Mouse (Mus musculus) MEL (cell line): ENCODE data around the gene Gpr18. TPM values are rescaled to one million over a fixed set of nuclear protein-coding genes. Genes with fewer than 3 reads are reported as not detected.

ENCODE experiments used
- DNase-seq: peaks from one replicate; pipeline ENCODE4 v3.0.0; 2011; ENCODE audit warnings: low read depth, low spot score
- H3K27ac ChIP-seq: 2 replicates; pipeline ENCODE4 v1.5.1; 2012; ENCODE audit warnings: low read depth, mild to moderate bottlenecking, control low read depth, low read length, moderate library complexity; ENCODE audit not compliant: control insufficient read depth
- H3K27me3 ChIP-seq, 2 experiments: fragments of 150-350 bp in 1 of 2; sonication (generic) in 1 of 2; 2 replicates each; pipeline ENCODE4 v1.6.1; 2012; ENCODE audit warnings: low read length in 2 of 2, mild to moderate bottlenecking in 2 of 2, improper control_type of control experiment in 1 of 2, moderate library complexity in 1 of 2; ENCODE audit not compliant: insufficient read depth in 2 of 2, control insufficient read depth in 1 of 2
- H3K36me3 ChIP-seq, 2 experiments: 2 replicates each; pipeline ENCODE4 v1.6.1; 2012 to 2014; ENCODE audit warnings: low read length in 2 of 2, improper control_type of control experiment in 1 of 2, inconsistent platforms in 1 of 2, mild to moderate bottlenecking in 1 of 2; ENCODE audit not compliant: insufficient read depth in 2 of 2, control insufficient read depth in 1 of 2
- H3K4me1 ChIP-seq, 2 experiments: fragments of 150-350 bp in 1 of 2; sonication (generic) in 1 of 2; 2 replicates each; pipeline ENCODE4 v1.6.1; 2012; ENCODE audit warnings: low read length in 2 of 2, improper control_type of control experiment in 1 of 2, mild to moderate bottlenecking in 1 of 2; ENCODE audit not compliant: insufficient read depth in 2 of 2, control insufficient read depth in 1 of 2
- H3K4me3 ChIP-seq, 2 experiments: fragments of 150-350 bp in 1 of 2; sonication (generic) in 1 of 2; 2 replicates each; pipeline ENCODE4 v1.5.1; 2012; ENCODE audit warnings: low read depth in 2 of 2, low read length in 2 of 2, mild to moderate bottlenecking in 2 of 2, moderate library complexity in 2 of 2, control low read depth in 1 of 2, improper control_type of control experiment in 1 of 2; ENCODE audit not compliant: control insufficient read depth in 1 of 2, insufficient read depth in 1 of 2
- H3K79me2 ChIP-seq: 2 replicates; pipeline ENCODE4 v1.6.1; 2012; ENCODE audit warnings: mild to moderate bottlenecking, low read length, moderate library complexity; ENCODE audit not compliant: control insufficient read depth, poor library complexity, insufficient read depth
- H3K9ac ChIP-seq: 2 replicates; pipeline ENCODE4 v1.6.1; 2012; ENCODE audit warnings: low read depth, mild to moderate bottlenecking, control low read depth, low read length, moderate library complexity; ENCODE audit not compliant: control insufficient read depth, poor library complexity, severe bottlenecking
- H3K9me3 ChIP-seq: fragments of 150-350 bp; sonication (generic); replicated peaks from 2 replicates; pipeline ENCODE4 v1.6.1; 2012; ENCODE audit warnings: mild to moderate bottlenecking, low read length, improper control_type of control experiment, moderate library complexity; ENCODE audit not compliant: insufficient read depth
- BHLHE40 ChIP-seq: IDR thresholded peaks from 2 replicates; pipeline ENCODE4 v1.6.1; 2012; ENCODE audit warnings: low read depth, mild to moderate bottlenecking, inconsistent platforms, low read length, improper control_type of control experiment, borderline replicate concordance
- CHD1 ChIP-seq: IDR thresholded peaks from 2 replicates; pipeline ENCODE4 v1.6.1; 2012; ENCODE audit warnings: low read depth, mild to moderate bottlenecking, inconsistent platforms, low read length, improper control_type of control experiment
- CHD2 ChIP-seq: IDR thresholded peaks from 2 replicates; pipeline ENCODE4 v1.6.1; 2011; ENCODE audit warnings: low read length, improper control_type of control experiment
- CTCF ChIP-seq, 3 experiments: IDR thresholded peaks in 2 of 3; conservative IDR thresholded peaks in 1 of 3; 2 replicates each; pipeline ENCODE4 v1.5.1; 2011 to 2012; ENCODE audit warnings: low read length in 3 of 3, low read depth in 2 of 3, mild to moderate bottlenecking in 2 of 3, improper control_type of control experiment in 1 of 3, inconsistent platforms in 1 of 3, mixed read lengths in 1 of 3, moderate library complexity in 1 of 3; ENCODE audit not compliant: control insufficient read depth in 1 of 3, insufficient read depth in 1 of 3, poor library complexity in 1 of 3, severe bottlenecking in 1 of 3
- E2F4 ChIP-seq: IDR thresholded peaks from 2 replicates; pipeline ENCODE4 v1.6.1; 2011; ENCODE audit warnings: low read depth, low read length, improper control_type of control experiment, borderline replicate concordance
- ELF1 ChIP-seq: IDR thresholded peaks from 2 replicates; pipeline ENCODE4 v1.6.1; 2014; ENCODE audit warnings: low read depth, mild to moderate bottlenecking, inconsistent platforms, low read length, improper control_type of control experiment, moderate library complexity
- EP300 ChIP-seq, 2 experiments: IDR thresholded peaks; 2 replicates each; pipeline ENCODE4 v1.6.1; 2011; ENCODE audit warnings: improper control_type of control experiment in 2 of 2, low read length in 2 of 2, low read depth in 1 of 2, mild to moderate bottlenecking in 1 of 2
- ETS1 ChIP-seq: IDR thresholded peaks from 2 replicates; pipeline ENCODE4 v1.6.1; 2012; ENCODE audit warnings: low read depth, mild to moderate bottlenecking, inconsistent platforms, low read length, improper control_type of control experiment, moderate library complexity
- GABPA ChIP-seq: IDR thresholded peaks from 2 replicates; pipeline ENCODE4 v1.6.1; 2012; ENCODE audit warnings: low read depth, mild to moderate bottlenecking, inconsistent platforms, low read length, improper control_type of control experiment, moderate library complexity
- HCFC1 ChIP-seq: IDR thresholded peaks from 2 replicates; pipeline ENCODE4 v1.6.1; 2012; ENCODE audit warnings: low read depth, mild to moderate bottlenecking, inconsistent platforms, low read length, improper control_type of control experiment, moderate library complexity
- JUND ChIP-seq: IDR thresholded peaks from 2 replicates; pipeline ENCODE4 v1.6.1; 2011; ENCODE audit warnings: low read depth, mild to moderate bottlenecking, improper control_type of control experiment, low read length
- MAFK ChIP-seq: IDR thresholded peaks from 2 replicates; pipeline ENCODE4 v1.6.1; 2011; ENCODE audit warnings: low read depth, mild to moderate bottlenecking, low read length, improper control_type of control experiment, borderline replicate concordance
- MAZ ChIP-seq: IDR thresholded peaks from 2 replicates; pipeline ENCODE4 v1.6.1; 2012; ENCODE audit warnings: low read depth, mild to moderate bottlenecking, inconsistent platforms, low read length, improper control_type of control experiment
- MEF2A ChIP-seq: IDR thresholded peaks from 2 replicates; pipeline ENCODE4 v1.6.1; 2014; ENCODE audit warnings: low read depth, mild to moderate bottlenecking, inconsistent platforms, low read length, improper control_type of control experiment; ENCODE audit not compliant: poor library complexity, insufficient replicate concordance, severe bottlenecking; ENCODE audit errors: extremely low read depth
- MXI1 ChIP-seq: IDR thresholded peaks from 2 replicates; pipeline ENCODE4 v1.6.1; 2011; ENCODE audit warnings: mild to moderate bottlenecking, low read depth, low read length, improper control_type of control experiment
- NELFE ChIP-seq: IDR thresholded peaks from 2 replicates; pipeline ENCODE4 v1.6.1; 2011; ENCODE audit warnings: low read depth, low read length, improper control_type of control experiment
- POLR2A ChIP-seq, 2 experiments: IDR thresholded peaks; 2 replicates each; pipeline ENCODE4 v1.6.1; 2011 to 2012; ENCODE audit warnings: low read length in 2 of 2, mild to moderate bottlenecking in 2 of 2, control low read depth in 1 of 2, improper control_type of control experiment in 1 of 2, low read depth in 1 of 2, moderate library complexity in 1 of 2; ENCODE audit not compliant: control insufficient read depth in 1 of 2, insufficient read depth in 1 of 2, poor library complexity in 1 of 2
- POLR2AphosphoS5 ChIP-seq: IDR thresholded peaks from 2 replicates; pipeline ENCODE4 v1.6.1; 2012; ENCODE audit warnings: low read depth, borderline replicate concordance, mild to moderate bottlenecking, inconsistent platforms, low read length, moderate library complexity, mixed read lengths
- SIN3A ChIP-seq: IDR thresholded peaks from 2 replicates; pipeline ENCODE4 v1.6.1; 2012; ENCODE audit warnings: low read length, improper control_type of control experiment, inconsistent platforms
- SMC3 ChIP-seq: IDR thresholded peaks from 2 replicates; pipeline ENCODE4 v1.6.1; 2011; ENCODE audit warnings: low read depth, low read length, improper control_type of control experiment
- TAL1 ChIP-seq: IDR thresholded peaks from 2 replicates; pipeline ENCODE4 v1.6.1; 2012; ENCODE audit warnings: mild to moderate bottlenecking, inconsistent platforms, low read length, moderate library complexity, mixed read lengths
- TCF12 ChIP-seq: IDR thresholded peaks from 2 replicates; pipeline ENCODE4 v1.6.1; 2014; ENCODE audit warnings: low read depth, mild to moderate bottlenecking, inconsistent platforms, low read length, improper control_type of control experiment, moderate library complexity
- UBTF ChIP-seq: IDR thresholded peaks from 2 replicates; pipeline ENCODE4 v1.6.1; 2012; ENCODE audit warnings: low read depth, mild to moderate bottlenecking, inconsistent platforms, low read length, improper control_type of control experiment, moderate library complexity, borderline replicate concordance; ENCODE audit not compliant: insufficient read depth
- USF1 ChIP-seq: IDR thresholded peaks from 2 replicates; pipeline ENCODE4 v1.6.1; 2014; ENCODE audit warnings: low read depth, mild to moderate bottlenecking, inconsistent platforms, low read length, improper control_type of control experiment, moderate library complexity
- ZC3H11A ChIP-seq: IDR thresholded peaks from 2 replicates; pipeline ENCODE4 v1.6.1; 2012; ENCODE audit warnings: low read depth, mild to moderate bottlenecking, inconsistent platforms, low read length, improper control_type of control experiment
- ZMIZ1 ChIP-seq: IDR thresholded peaks from 2 replicates; pipeline ENCODE4 v1.6.1; 2012; ENCODE audit warnings: low read depth, mild to moderate bottlenecking, inconsistent platforms, low read length, improper control_type of control experiment, moderate library complexity
- ZNF384 ChIP-seq: IDR thresholded peaks from 2 replicates; pipeline ENCODE4 v1.6.1; 2012; ENCODE audit warnings: low read depth, mild to moderate bottlenecking, inconsistent platforms, low read length, improper control_type of control experiment
- polyA plus RNA-seq, 2 experiments: library from polyadenylated mRNA; stranded (reverse) in 1 of 2; unstranded in 1 of 2; fragments of >175 nt in 1 of 2; fragments of >200 nt in 1 of 2; gene quantifications; 2 replicates each; pipeline versions ENCODE4 v1.2.1 to v1.2.4; 2012; ENCODE audit warnings: low replicate concordance in 2 of 2, low read depth in 1 of 2; ENCODE audit not compliant: insufficient read length in 2 of 2, insufficient read depth in 1 of 2, missing spikeins in 1 of 2
- total RNA-seq: library from RNA; depleted of rRNA; stranded (reverse); fragments of 300-350 nt; gene quantifications from 2 replicates; pipeline ENCODE4 v1.2.3, GENCODE M21; 2012

Gpr18 gene
- total and polyA plus RNA-seq, 3 experiments = 0.06 to 0.15 TPM; not detected in 1

DNA sequence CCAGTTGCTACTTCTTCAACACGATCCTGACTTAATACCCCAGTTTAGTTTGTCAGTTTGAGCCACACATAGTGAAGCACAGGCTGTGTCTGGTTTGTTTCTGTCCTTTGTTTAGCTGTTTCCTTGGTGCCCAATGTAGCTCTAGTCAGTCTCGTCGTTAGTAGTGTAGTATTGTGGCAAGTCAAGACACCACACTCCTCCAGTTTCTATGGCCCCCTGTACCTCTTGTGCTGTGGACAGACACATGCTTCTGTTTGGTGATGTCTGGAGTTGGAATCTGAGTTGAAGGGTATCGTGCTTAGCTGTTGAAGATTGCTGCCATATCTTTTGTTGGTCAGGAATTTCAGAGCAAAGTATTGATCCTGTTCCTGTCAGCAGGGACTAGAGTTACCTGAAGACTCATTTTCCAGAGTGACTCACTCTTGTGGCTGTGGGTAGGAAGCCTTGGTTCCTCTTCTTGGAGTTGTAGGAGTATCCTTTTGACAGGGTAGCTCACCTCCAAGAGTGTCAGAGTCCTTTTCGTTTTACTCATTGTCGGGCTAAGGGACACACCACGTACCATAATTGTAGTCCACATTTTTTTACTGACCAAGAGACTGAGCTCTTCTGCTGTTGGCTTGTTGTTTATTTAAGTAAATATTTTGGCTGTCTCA lies 15.3 kb upstream of the Gpr18 start:
- Histone ChIP-seq H3K79me2 (no peaks in the 10 kb centered on the region), H3K9ac (no peak overlapping the region), H3K9me3 (no peaks in the 10 kb centered on the region), H3K36me3 (peaks cover 0 to 9% of the 10 kb centered on the region in 2 experiments; a peak in 3 of 4 replicates), H3K4me3 (no peak overlapping the region), H3K4me1 (peaks cover 0 to 3% of the 10 kb centered on the region in 2 experiments), H3K27ac (no peak overlapping the region), H3K27me3 (no peaks in the 10 kb centered on the region)
- peak; percentile 28 for DNase-seq
- TF ChIP-seq CHD1 (no peak), HCFC1 (no peak), POLR2AphosphoS5 (no peak), ZMIZ1 (no peak), E2F4 (no peak), NELFE (no peak), BHLHE40 (no peak), POLR2A (IDR thresholded peaks at IDR 0.05; ENCODE audit: control insufficient read depth in 1 of 2, insufficient read depth in 1 of 2, low read depth in 1 of 2, low read length in 2 of 2, poor library complexity in 1 of 2) (no peak), TCF12 (no peak)

- Histone ChIP-seq H3K27ac (peak overlapping the region; percentile 60), H3K27me3 (no peaks in the 10 kb centered on the region), H3K9me3 (no peaks in the 10 kb centered on the region), H3K4me3 (peak overlapping the region; percentile 11 to 12), H3K79me2 (no peaks in the 10 kb centered on the region), H3K36me3 (peaks cover 0 to 9% of the 10 kb centered on the region in 2 experiments; a peak in 2 of 4 replicates), H3K9ac (peak overlapping the region; percentile 5; the same call in 1 of the 2 replicates), H3K4me1 (peaks cover 0 to 3% of the 10 kb centered on the region in 2 experiments)
- peak; percentile 89 for DNase-seq
- no peak for TF ChIP-seq CHD1
- peak; percentile 75 for TF ChIP-seq TCF12
- TF ChIP-seq POLR2AphosphoS5 = no peak
- TF ChIP-seq USF1 = peak; percentile 72
- peak in 1 of 3 experiments; percentile 10; a peak in 1 of 6 replicates for TF ChIP-seq CTCF (IDR thresholded peaks at IDR 0.05 in 2 of 3, conservative IDR thresholded peaks at IDR 0.05 in 1 of 3; ENCODE audit: control insufficient read depth in 1 of 3, insufficient read depth in 1 of 3, low read depth in 2 of 3, low read length in 3 of 3, poor library complexity in 1 of 3, severe bottlenecking in 1 of 3)
- TF ChIP-seq SIN3A = peak; percentile 94
- TF ChIP-seq SMC3 = 0 out of 2 replicates have a peak, but pooled peaks have one; percentile 15
- peak; percentile 92 for TF ChIP-seq ETS1
- TF ChIP-seq ZC3H11A = no peak
- TF ChIP-seq JUND = no peak
- TF ChIP-seq POLR2A (IDR thresholded peaks at IDR 0.05; ENCODE audit: control insufficient read depth in 1 of 2, insufficient read depth in 1 of 2, low read depth in 1 of 2, low read length in 2 of 2, poor library complexity in 1 of 2) = no peak
- TF ChIP-seq GABPA = no peak
- TF ChIP-seq ZMIZ1 = no peak
- peak; percentile 70 for TF ChIP-seq HCFC1
- TF ChIP-seq MEF2A = no peak
- TF ChIP-seq UBTF = no peak
- no peak for TF ChIP-seq ZNF384
- no peak for TF ChIP-seq NELFE
- peak; percentile 94 for TF ChIP-seq MXI1
- TF ChIP-seq TAL1 = peak; percentile 61
- TF ChIP-seq CHD2 = no peak
- TF ChIP-seq EP300 (IDR thresholded peaks at IDR 0.05; ENCODE audit: low read depth in 1 of 2, low read length in 2 of 2) = peak; percentile 84 to 92
- no peak; the same call in none of the 2 replicates for TF ChIP-seq ELF1
- TF ChIP-seq MAFK = no peak; the same call in 1 of the 2 replicates
- TF ChIP-seq MAZ = no peak
These were observed 13.8 kb upstream of the Gpr18 start for GRCm38 (mm10) chr14:121929243-121929951.
